Mouse (Mus musculus): ENCODE measurements around the gene Them4. TPM values are rescaled to one million over a fixed set of nuclear protein-coding genes. Genes with fewer than 3 reads are reported as not detected.

Gene Them4
- polyA plus RNA-seq, 1 experiment from 2014 or later, result 12.5 TPM

GRCm38 (mm10) chr3:94379831-94380510 is 70.1 kb downstream of the Them4 start:
- Histone ChIP-seq H3K4me3 (ENCODE audit: low read depth, low read length) (no peak overlapping the region), H3K4me1 (ENCODE audit: control insufficient read depth, insufficient read depth, low read length) (no peaks in the 10 kb centered on the region), H3K9me3 (replicated peaks; ENCODE audit: control insufficient read depth, low read length) (no peaks in the 10 kb centered on the region), H3K4me2 (no peak overlapping the region), H3K27ac (ENCODE audit: low read depth, low read length) (no peak overlapping the region), H3K36me3 (ENCODE audit: control insufficient read depth, insufficient read depth, low read length) (no peaks in the 10 kb centered on the region), H3K9ac (ENCODE audit: low read depth, low read length) (no peak overlapping the region), H3K27me3 (ENCODE audit: control insufficient read depth, insufficient read depth, low read length) (peaks cover 2% of the 10 kb centered on the region; the same call in 1 of the 2 replicates)
- 20% methylated on average over 9 of the region's 9 CpGs for WGBS (ENCODE audit: insufficient replicate concordance)
- ATAC-seq (replicated peaks; ENCODE audit: insufficient number of reproducible peaks, low FRiP score, low TSS enrichment), result no peak

Other genes starting within 250 kb of the Them4 start
- gene Gm10697, start 237.4 kb upstream of the Them4 start, polyA plus RNA-seq (2014; fragmentation: Nextera tagmentation; extraction: Ambion mirVana), result not detected in 2 replicates
- gene Gm10696, start 131.9 kb upstream of the Them4 start, polyA plus RNA-seq (2014; fragmentation: Nextera tagmentation; extraction: Ambion mirVana), result not detected in 2 replicates
- not detected in 2 replicates for gene Gm5286, start 113.4 kb upstream of the Them4 start, polyA plus RNA-seq (2014; fragmentation: Nextera tagmentation; extraction: Ambion mirVana)
- not detected in 2 replicates for gene Gm4778, start 46.1 kb upstream of the Them4 start, polyA plus RNA-seq (2014; fragmentation: Nextera tagmentation; extraction: Ambion mirVana)
- gene Them5, start 32.0 kb downstream of the Them4 start, polyA plus RNA-seq (2014; fragmentation: Nextera tagmentation; extraction: Ambion mirVana), result 0.17 TPM in 1 of 2 replicates, not detected in the other
- gene C2cd4d, start 52.3 kb downstream of the Them4 start, polyA plus RNA-seq (2014; fragmentation: Nextera tagmentation; extraction: Ambion mirVana), result 0.59 and 0.89 TPM in 2 replicates
- 0.41 and 0.44 TPM in 2 replicates for gene Rorc, start 62.7 kb downstream of the Them4 start, polyA plus RNA-seq (2014; fragmentation: Nextera tagmentation; extraction: Ambion mirVana)
- gene Lingo4, start 88.4 kb downstream of the Them4 start, polyA plus RNA-seq (2014; fragmentation: Nextera tagmentation; extraction: Ambion mirVana), result not detected in 2 replicates
- gene Tdrkh, start 103.2 kb downstream of the Them4 start, polyA plus RNA-seq (2014; fragmentation: Nextera tagmentation; extraction: Ambion mirVana), result 8.4 and 8.7 TPM in 2 replicates
- gene Mrpl9, start 133.2 kb downstream of the Them4 start, polyA plus RNA-seq (2014; fragmentation: Nextera tagmentation; extraction: Ambion mirVana), result 60.8 and 65.5 TPM in 2 replicates
- gene Oaz3, start 133.8 kb downstream of the Them4 start, polyA plus RNA-seq (2014; fragmentation: Nextera tagmentation; extraction: Ambion mirVana), result 0.29 TPM in 1 of 2 replicates, not detected in the other
- 2.8 and 4.7 TPM in 2 replicates for gene Celf3, start 168.2 kb downstream of the Them4 start, polyA plus RNA-seq (2014; fragmentation: Nextera tagmentation; extraction: Ambion mirVana)
- gene Riiad1, start 170.3 kb downstream of the Them4 start, polyA plus RNA-seq (2014; fragmentation: Nextera tagmentation; extraction: Ambion mirVana), result 6.6 and 7.0 TPM in 2 replicates

All from heart, embryonic 11.5 days (tissue).